Mouse (Mus musculus): Measurements from ENCODE around the gene Lep. TPM values are rescaled to one million over a fixed set of nuclear protein-coding genes. Genes with fewer than 3 reads are reported as not detected.

The Lep gene
- polyA plus RNA-seq, 1 experiment from 2014 or later: not detected

- Histone ChIP-seq H3K4me3 (replicated peaks) (no peak overlapping the region), H3K4me1 (replicated peaks) (no peaks in the 10 kb centered on the region), H3K27me3 (no peaks in the 10 kb centered on the region), H3K36me3 (peaks cover 4% of the 10 kb centered on the region), H3K9me3 (no peaks in the 10 kb centered on the region), H3K27ac (no peak overlapping the region), H3K9ac (replicated peaks) (no peak overlapping the region), H3K4me2 (no peak overlapping the region)
- WGBS: 70% methylated on average over 4 of the region's 4 CpGs
- ATAC-seq (ENCODE audit: insufficient number of reproducible peaks, insufficient read depth, low FRiP score, low TSS enrichment, low read depth): no peak
Observed at GRCm38 (mm10) chr6:29118963-29119362, 58.9 kb downstream of the Lep start.

GRCm38 (mm10) chr6:29119990-29120389 is 60.0 kb downstream of the Lep start:
- H3K4me1 ChIP-seq (replicated peaks): no peaks in the 10 kb centered on the region
- no peak overlapping the region for H3K4me3 ChIP-seq (replicated peaks)
- no peak overlapping the region for H3K9ac ChIP-seq (replicated peaks)
- peaks cover 12% of the 10 kb centered on the region for H3K36me3 ChIP-seq
- no peaks in the 10 kb centered on the region for H3K9me3 ChIP-seq
- no peak overlapping the region for H3K27ac ChIP-seq
- 92% methylated on average over 13 of the region's 13 CpGs for WGBS
- no peak for ATAC-seq (ENCODE audit: insufficient number of reproducible peaks, insufficient read depth, low FRiP score, low TSS enrichment, low read depth)
- no peaks in the 10 kb centered on the region for H3K27me3 ChIP-seq
- H3K4me2 ChIP-seq: no peak overlapping the region

Small RNA genes within 50 kb of the gene (microRNA-seq; reads per million reads assigned to microRNA genes)
- 0.70 reads per million for gene Mir129-1

Other genes with a start within 250 kb of the Lep start
- 0.41 and 0.50 TPM in 2 replicates for gene Lrrc4, start 228.5 kb upstream of the Lep start, polyA plus RNA-seq (2016; fragmentation: Nextera tagmentation; extraction: Ambion mirVana)
- 54.0 and 59.5 TPM in 2 replicates for gene Rbm28, start 104.8 kb downstream of the Lep start, polyA plus RNA-seq (2016; fragmentation: Nextera tagmentation; extraction: Ambion mirVana)
- 1.1 and 1.6 TPM in 2 replicates for gene Prrt4, start 119.4 kb downstream of the Lep start, polyA plus RNA-seq (2016; fragmentation: Nextera tagmentation; extraction: Ambion mirVana)
- gene Impdh1, start 156.1 kb downstream of the Lep start, polyA plus RNA-seq (2016; fragmentation: Nextera tagmentation; extraction: Ambion mirVana): 44.5 and 46.7 TPM in 2 replicates
- gene Hilpda, start 212.3 kb downstream of the Lep start, polyA plus RNA-seq (2016; fragmentation: Nextera tagmentation; extraction: Ambion mirVana): 41.5 and 48.4 TPM in 2 replicates
- 0.29 and 0.65 TPM in 2 replicates for gene Fam71f2, start 219.4 kb downstream of the Lep start, polyA plus RNA-seq (2016; fragmentation: Nextera tagmentation; extraction: Ambion mirVana)